Mouse (Mus musculus): ENCODE data around the gene Sipa1l1. TPM values are rescaled to one million over a fixed set of nuclear protein-coding genes. Genes with fewer than 3 reads are reported as not detected.

The Sipa1l1 gene
- polyA plus RNA-seq, 1 experiment from 2014 or later = 29.4 TPM

- 62% methylated on average over 4 of the region's 4 CpGs for WGBS
- ATAC-seq (ENCODE audit: borderline replicate concordance, extremely low read depth, low FRiP score, low TSS enrichment) = no peak
- Histone ChIP-seq H3K9me3 (no peaks in the 10 kb centered on the region), H3K4me1 (peaks cover 23% of the 10 kb centered on the region), H3K9ac (no peak overlapping the region), H3K4me2 (no peak overlapping the region), H3K36me3 (no peaks in the 10 kb centered on the region), H3K27ac (no peak overlapping the region), H3K4me3 (no peak overlapping the region), H3K27me3 (no peaks in the 10 kb centered on the region)
These were observed 165.4 kb downstream of the Sipa1l1 start for GRCm38 (mm10) chr12:82334550-82334949.

- Histone ChIP-seq H3K9me3 (no peaks in the 10 kb centered on the region), H3K27me3 (no peaks in the 10 kb centered on the region), H3K4me2 (no peak overlapping the region), H3K27ac (no peak overlapping the region; the same call in 1 of the 2 replicates), H3K9ac (no peak overlapping the region), H3K36me3 (no peaks in the 10 kb centered on the region), H3K4me3 (no peak overlapping the region), H3K4me1 (peaks cover 29% of the 10 kb centered on the region)
- WGBS = 9% methylated on average over 1 of the region's 1 CpGs
- no peak for ATAC-seq (ENCODE audit: borderline replicate concordance, extremely low read depth, low FRiP score, low TSS enrichment)
These were observed 166.0 kb downstream of the Sipa1l1 start for GRCm38 (mm10) chr12:82335095-82335494.

GRCm38 (mm10) chr12:82338550-82338949 lies 169.4 kb downstream of the Sipa1l1 start:
- H3K27ac ChIP-seq = no peak overlapping the region
- H3K9me3 ChIP-seq = no peaks in the 10 kb centered on the region
- peaks cover 26% of the 10 kb centered on the region for H3K4me1 ChIP-seq
- H3K4me2 ChIP-seq = no peak overlapping the region
- H3K4me3 ChIP-seq = no peak overlapping the region
- no peaks in the 10 kb centered on the region for H3K27me3 ChIP-seq
- WGBS = 87% methylated on average over 4 of the region's 4 CpGs
- no peak overlapping the region for H3K9ac ChIP-seq
- ATAC-seq (ENCODE audit: borderline replicate concordance, extremely low read depth, low FRiP score, low TSS enrichment) = no peak
- H3K36me3 ChIP-seq = peaks cover 12% of the 10 kb centered on the region; the same call in 1 of the 2 replicates

- Histone ChIP-seq H3K9ac (no peak overlapping the region), H3K36me3 (peaks cover 12% of the 10 kb centered on the region; the same call in 1 of the 2 replicates), H3K4me2 (peak overlapping the region; percentile 52), H3K27ac (peak overlapping the region; percentile 53), H3K4me3 (peak overlapping the region; percentile 12), H3K9me3 (no peaks in the 10 kb centered on the region), H3K27me3 (no peaks in the 10 kb centered on the region), H3K4me1 (peaks cover 26% of the 10 kb centered on the region)
- ATAC-seq (ENCODE audit: borderline replicate concordance, extremely low read depth, low FRiP score, low TSS enrichment) = peak; percentile 71; the same call in 1 of the 2 replicates
- 26% methylated on average over 18 of the region's 18 CpGs for WGBS
These were observed 170.2 kb downstream of the Sipa1l1 start for GRCm38 (mm10) chr12:82339221-82339861.

- H3K9me3 ChIP-seq = no peaks in the 10 kb centered on the region
- H3K27me3 ChIP-seq = no peaks in the 10 kb centered on the region
- peaks cover 19% of the 10 kb centered on the region for H3K4me1 ChIP-seq
- H3K27ac ChIP-seq = no peak overlapping the region
- H3K36me3 ChIP-seq = peaks cover 12% of the 10 kb centered on the region; the same call in 1 of the 2 replicates
- H3K4me3 ChIP-seq = no peak overlapping the region
- no peak for ATAC-seq (ENCODE audit: borderline replicate concordance, extremely low read depth, low FRiP score, low TSS enrichment)
- H3K4me2 ChIP-seq = peak overlapping the region; percentile 52; the same call in 1 of the 2 replicates
- no peak overlapping the region for H3K9ac ChIP-seq
- WGBS = 74% methylated on average over 6 of the region's 6 CpGs
These were observed 171.2 kb downstream of the Sipa1l1 start for GRCm38 (mm10) chr12:82340196-82340918.

GRCm38 (mm10) chr12:82341181-82341580 lies 172.1 kb downstream of the Sipa1l1 start:
- Histone ChIP-seq H3K9ac (no peak overlapping the region), H3K27ac (no peak overlapping the region), H3K4me1 (peaks cover 17% of the 10 kb centered on the region), H3K4me3 (no peak overlapping the region), H3K9me3 (no peaks in the 10 kb centered on the region), H3K4me2 (no peak overlapping the region), H3K36me3 (peaks cover 12% of the 10 kb centered on the region; the same call in 1 of the 2 replicates), H3K27me3 (no peaks in the 10 kb centered on the region)
- no peak for ATAC-seq (ENCODE audit: borderline replicate concordance, extremely low read depth, low FRiP score, low TSS enrichment)
- WGBS = 89% methylated on average over 8 of the region's 8 CpGs

- Histone ChIP-seq H3K4me3 (no peak overlapping the region), H3K27ac (no peak overlapping the region), H3K9ac (no peak overlapping the region), H3K9me3 (no peaks in the 10 kb centered on the region), H3K27me3 (no peaks in the 10 kb centered on the region), H3K4me2 (no peak overlapping the region), H3K36me3 (peaks cover 12% of the 10 kb centered on the region; the same call in 1 of the 2 replicates), H3K4me1 (peaks cover 17% of the 10 kb centered on the region)
- 95% methylated on average over 9 of the region's 9 CpGs for WGBS
- no peak for ATAC-seq (ENCODE audit: borderline replicate concordance, extremely low read depth, low FRiP score, low TSS enrichment)
These were observed 172.6 kb downstream of the Sipa1l1 start for GRCm38 (mm10) chr12:82341696-82342095.

GRCm38 (mm10) chr12:82350082-82350481 lies 181.0 kb downstream of the Sipa1l1 start:
- H3K4me3 ChIP-seq = no peak overlapping the region
- no peak overlapping the region for H3K27ac ChIP-seq
- no peaks in the 10 kb centered on the region for H3K36me3 ChIP-seq
- H3K9me3 ChIP-seq = no peaks in the 10 kb centered on the region
- no peak overlapping the region for H3K4me2 ChIP-seq
- no peaks in the 10 kb centered on the region for H3K27me3 ChIP-seq
- 94% methylated on average over 7 of the region's 11 CpGs for WGBS
- H3K9ac ChIP-seq = no peak overlapping the region
- peaks cover 23% of the 10 kb centered on the region for H3K4me1 ChIP-seq
- ATAC-seq (ENCODE audit: borderline replicate concordance, extremely low read depth, low FRiP score, low TSS enrichment) = no peak

- H3K27ac ChIP-seq = peak overlapping the region; percentile 45
- 46% methylated on average over 6 of the region's 6 CpGs for WGBS
- no peak overlapping the region for H3K4me3 ChIP-seq
- H3K4me1 ChIP-seq = peaks cover 23% of the 10 kb centered on the region
- H3K27me3 ChIP-seq = no peaks in the 10 kb centered on the region
- no peak overlapping the region for H3K9ac ChIP-seq
- H3K9me3 ChIP-seq = no peaks in the 10 kb centered on the region
- ATAC-seq (ENCODE audit: borderline replicate concordance, extremely low read depth, low FRiP score, low TSS enrichment) = no peak; the same call in 1 of the 2 replicates
- H3K4me2 ChIP-seq = no peak overlapping the region
- H3K36me3 ChIP-seq = no peaks in the 10 kb centered on the region
These were observed 181.8 kb downstream of the Sipa1l1 start for GRCm38 (mm10) chr12:82350891-82351290.

- H3K4me1 ChIP-seq = peaks cover 23% of the 10 kb centered on the region
These were observed 184.5 kb downstream of the Sipa1l1 start for GRCm38 (mm10) chr12:82353660-82354059.

GRCm38 (mm10) chr12:82355419-82356149 lies 186.5 kb downstream of the Sipa1l1 start:
- H3K36me3 ChIP-seq = 0 out of 2 replicates have a peak, but pooled peaks cover 8% of the 10 kb centered on the region
- H3K4me1 ChIP-seq = peaks cover 22% of the 10 kb centered on the region
- no peak for ATAC-seq (ENCODE audit: borderline replicate concordance, extremely low read depth, low FRiP score, low TSS enrichment)
- WGBS = 65% methylated on average over 10 of the region's 10 CpGs
- H3K27ac ChIP-seq = no peak overlapping the region
- H3K4me2 ChIP-seq = no peak overlapping the region
- H3K9ac ChIP-seq = no peak overlapping the region
- H3K27me3 ChIP-seq = no peaks in the 10 kb centered on the region
- H3K4me3 ChIP-seq = no peak overlapping the region
- H3K9me3 ChIP-seq = no peaks in the 10 kb centered on the region

More at GRCm38 (mm10) chr12:82353660-82354059, 184.5 kb downstream of the Sipa1l1 start:
- WGBS = 59% methylated on average over 2 of the region's 2 CpGs
- Histone ChIP-seq H3K4me2 (no peak overlapping the region), H3K9ac (no peak overlapping the region), H3K4me3 (no peak overlapping the region), H3K9me3 (no peaks in the 10 kb centered on the region), H3K27ac (no peak overlapping the region), H3K27me3 (no peaks in the 10 kb centered on the region), H3K36me3 (0 out of 2 replicates have a peak, but pooled peaks cover 5% of the 10 kb centered on the region)
- no peak for ATAC-seq (ENCODE audit: borderline replicate concordance, extremely low read depth, low FRiP score, low TSS enrichment)

Measured in lung, embryonic 15.5 days (tissue).